Mouse (Mus musculus) neural tube, embryonic 10.5 days (tissue): ENCODE measurements around the gene Olfr643.

Experiments
- DNase-seq: peaks from one replicate; pipeline ENCODE4 v3.0.0-alpha.2; 2017; ENCODE audit warnings: low spot score; ENCODE audit errors: extremely low spot score

Olfr643 gene

DNA sequence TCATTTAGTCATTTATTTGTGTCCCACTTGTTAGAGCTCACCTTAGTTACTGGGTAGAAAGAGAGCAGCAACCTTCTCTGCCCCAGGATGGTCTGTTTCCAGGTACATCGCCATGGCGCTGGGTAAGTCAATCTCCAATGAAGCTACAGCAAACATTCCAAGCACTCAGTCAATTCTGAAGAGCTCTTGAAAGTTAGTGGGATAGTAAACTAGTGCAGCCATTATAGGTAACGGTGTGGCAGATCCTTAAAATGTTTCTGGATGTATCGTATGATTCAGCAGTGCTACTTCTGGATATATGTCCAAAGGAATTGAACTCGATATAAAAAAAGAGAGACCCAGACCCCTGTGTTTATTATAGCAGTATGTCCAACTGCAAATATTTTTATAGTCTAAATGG, at the start of gene Olfr643:
Gene Olfr643 (minus strand): TSS at position 101 of the 400 bp plus-strand sequence.
- no peak for DNase-seq

DNA sequence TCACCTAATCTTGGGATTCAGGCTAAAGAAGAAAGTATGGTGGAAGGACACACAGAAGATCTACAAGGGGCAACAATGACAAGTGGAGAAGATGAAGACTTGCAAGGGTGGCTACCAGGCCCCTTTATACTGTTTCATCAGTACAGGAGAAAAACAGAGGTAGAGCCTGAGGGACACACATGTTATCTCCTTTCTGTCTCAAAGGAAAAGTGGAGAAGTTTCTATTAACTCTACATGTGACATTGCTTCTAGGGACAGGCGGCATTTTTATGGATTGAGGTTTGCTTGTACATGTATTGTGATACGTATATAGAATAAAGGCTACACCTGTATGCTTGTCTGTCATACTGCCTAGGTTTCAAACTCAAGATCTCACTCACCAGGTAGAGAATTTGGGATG, 46.1 kb upstream of the Olfr643 start, which contains the start of gene Olfr648:
Gene Olfr648 (minus strand): TSS at position 101 of the 400 bp plus-strand sequence.
- no peak for DNase-seq

DNA sequence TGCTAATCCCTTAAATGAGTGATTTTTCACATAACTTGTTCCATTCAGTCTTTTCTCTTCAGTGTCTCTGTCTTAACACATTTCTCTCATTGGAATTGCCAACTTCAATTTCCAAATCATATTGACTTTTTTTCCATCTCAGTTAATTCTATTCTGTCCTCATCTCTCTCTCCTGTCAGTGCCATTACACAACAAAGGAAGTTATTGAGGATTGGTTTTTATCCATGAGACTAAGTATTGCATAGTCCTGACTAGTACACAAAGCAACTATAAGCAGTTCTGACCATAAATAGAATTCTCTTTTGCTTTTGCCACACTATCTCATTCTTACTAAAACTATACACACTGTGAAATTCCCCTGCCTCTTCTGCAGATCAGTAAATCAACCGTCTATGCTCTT, 41.9 kb upstream of the Olfr643 start:
- no peak for DNase-seq

DNA sequence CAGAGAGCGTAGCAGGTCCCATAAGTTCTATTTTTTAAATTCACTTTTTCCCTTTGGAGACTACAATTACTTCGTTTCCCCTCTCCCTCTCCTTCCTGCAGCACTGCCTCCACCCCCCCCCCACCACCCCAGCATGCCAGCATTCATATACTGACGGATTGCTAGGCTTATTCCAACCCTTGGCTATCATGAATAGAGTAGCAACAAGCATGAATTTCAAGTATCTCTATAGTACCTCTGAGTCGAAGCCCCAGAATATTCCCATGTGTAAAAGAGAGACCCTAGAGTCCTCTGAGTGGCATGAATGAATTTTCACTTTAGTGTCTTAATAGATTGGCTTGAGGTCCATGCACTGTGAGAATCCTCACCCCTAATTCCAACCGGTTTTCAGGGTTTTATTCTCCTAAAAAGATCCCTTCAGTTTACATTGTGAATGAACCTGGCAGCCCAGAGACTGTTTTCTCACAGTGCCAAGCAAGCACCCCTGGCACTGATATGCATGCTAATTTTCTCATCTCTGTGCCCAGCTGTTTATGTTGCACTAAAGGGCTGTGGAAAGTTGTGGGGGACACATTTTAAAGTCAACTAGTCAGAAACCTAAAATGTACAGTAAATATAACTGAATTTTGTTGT, 41.3 kb upstream of the Olfr643 start:
- no peak for DNase-seq

DNA sequence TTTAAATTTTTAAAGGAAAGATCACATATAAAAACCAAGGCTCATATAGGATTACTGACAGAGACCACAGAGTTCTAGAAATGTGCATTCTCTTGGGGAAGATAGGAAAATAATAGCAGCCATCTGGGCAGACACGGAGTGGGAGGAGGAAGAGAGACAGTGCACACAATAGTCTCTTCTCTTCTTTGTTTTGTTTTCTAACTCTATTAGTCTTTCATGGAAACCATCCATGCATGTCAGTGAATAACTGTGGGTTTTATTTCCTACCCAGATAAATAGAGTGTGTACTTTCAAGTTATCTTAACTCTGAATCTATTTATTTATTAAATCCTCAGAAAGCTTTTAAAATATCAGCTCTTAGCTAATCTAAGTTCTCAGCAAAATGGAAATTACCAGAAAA, 37.9 kb upstream of the Olfr643 start:
- no peak for DNase-seq

DNA sequence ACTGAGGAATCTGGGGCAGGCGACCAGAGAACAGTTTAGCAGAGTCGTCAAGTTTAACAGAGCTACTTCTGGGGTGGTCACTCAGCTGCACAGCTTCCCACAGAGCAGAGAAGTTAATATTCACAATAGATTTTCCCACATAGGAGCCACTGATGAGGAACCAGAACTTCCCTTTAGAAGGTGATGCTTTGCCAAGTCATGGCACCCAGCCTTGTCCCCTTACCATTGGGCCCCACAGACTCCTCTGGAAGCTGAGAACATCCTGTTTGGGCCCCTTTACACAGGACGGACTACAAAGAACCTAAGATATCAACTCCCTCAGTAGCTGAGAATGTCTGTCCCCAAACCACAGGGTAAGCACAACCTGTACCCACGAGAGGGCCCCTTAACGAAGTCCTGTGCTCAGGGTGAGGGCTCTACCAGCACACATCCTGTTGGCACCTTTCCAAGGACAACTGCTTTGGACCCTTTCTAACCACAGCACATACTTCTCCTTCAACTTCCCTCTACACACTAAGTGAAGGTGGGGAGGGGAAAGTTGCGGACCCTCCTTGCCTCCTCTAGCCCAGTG, 32.5 kb upstream of the Olfr643 start:
- DNase-seq: no peak

DNA sequence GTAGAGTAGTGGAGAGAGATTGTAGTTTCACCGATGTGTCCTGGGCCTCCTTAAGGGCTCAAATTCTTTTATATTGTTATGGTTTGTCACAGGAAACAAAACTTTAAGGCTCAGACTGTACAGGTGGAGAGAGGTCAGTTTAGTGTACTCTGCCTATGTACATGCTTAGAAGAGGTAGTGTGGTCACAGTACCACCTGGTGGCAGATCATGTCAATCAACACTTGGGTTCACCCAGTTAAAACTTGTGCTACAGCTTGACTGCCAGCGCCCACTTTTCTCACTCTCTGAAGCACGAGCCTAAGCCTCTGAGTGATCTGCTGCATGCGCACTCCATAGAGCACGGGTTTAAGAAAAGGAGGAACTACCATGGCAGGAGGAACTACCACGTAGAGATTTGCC, 29.9 kb upstream of the Olfr643 start:
- no peak for DNase-seq

DNA sequence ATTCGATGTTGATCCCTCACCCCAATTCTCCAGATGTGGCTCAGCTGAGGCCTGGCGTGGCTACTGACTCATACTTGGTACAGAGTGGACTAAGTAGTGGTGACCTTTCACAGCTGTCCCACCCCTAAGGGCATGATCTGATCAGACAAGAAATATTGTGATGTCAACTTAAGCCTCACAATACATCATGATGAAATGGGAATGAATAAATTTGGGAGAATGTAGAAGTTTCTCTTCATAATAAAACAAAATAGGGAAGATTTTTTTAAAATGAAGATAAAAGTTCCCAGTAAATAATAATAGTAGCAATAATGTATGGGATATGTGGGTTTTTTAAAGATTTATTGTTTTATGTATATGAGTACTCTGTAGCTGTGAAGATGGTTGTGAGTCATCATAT, 13.3 kb upstream of the Olfr643 start, which contains the start of gene Ubqlnl:
Gene Ubqlnl (minus strand): TSS at position 101 of the 400 bp plus-strand sequence.
- no peak for DNase-seq

DNA sequence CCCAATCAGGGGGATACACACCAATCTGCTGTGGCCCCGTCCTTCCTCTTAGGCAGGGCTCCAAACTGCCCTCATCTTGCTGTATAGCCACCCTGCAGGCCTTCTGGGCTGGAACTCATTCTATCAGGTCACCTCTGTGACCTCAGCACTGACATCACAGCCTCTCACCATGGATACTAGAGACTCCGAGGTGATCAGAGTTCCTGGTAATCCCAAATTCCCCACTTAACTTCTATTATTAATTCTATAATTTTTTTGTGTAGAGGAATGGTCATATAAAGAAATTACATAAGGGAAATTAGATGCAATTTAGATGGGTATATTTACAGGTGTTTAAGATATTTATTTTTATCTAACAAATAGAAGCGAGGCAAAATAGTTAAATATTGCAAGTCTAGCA, 6.0 kb upstream of the Olfr643 start, which contains the start of gene Ubqln3:
Gene Ubqln3 (minus strand): TSS at position 101 of the 400 bp plus-strand sequence.
- no peak for DNase-seq

DNA sequence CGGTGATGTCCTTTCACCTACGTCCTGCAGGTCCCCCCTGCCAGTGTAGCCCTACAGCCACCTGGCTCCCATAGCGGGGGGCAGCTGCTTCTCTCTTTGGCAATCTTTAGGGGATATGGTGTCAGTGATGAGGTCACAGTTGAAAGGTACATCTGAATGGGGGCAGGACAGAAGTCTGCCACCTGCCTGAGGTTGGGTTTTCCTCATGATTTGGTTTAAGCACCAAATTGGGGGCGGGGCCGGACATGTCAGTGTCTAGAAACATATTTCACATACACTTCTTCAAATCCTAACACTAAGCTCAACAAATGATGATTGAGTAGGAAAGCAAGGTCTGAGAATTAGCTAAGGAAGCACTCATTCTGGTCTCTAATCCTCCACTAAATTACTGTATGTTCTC, 7.5 kb downstream of the Olfr643 start, which contains the start of gene Ubqln5:
Gene Ubqln5 (minus strand): TSS at position 101 of the 400 bp plus-strand sequence.
- no peak for DNase-seq

DNA sequence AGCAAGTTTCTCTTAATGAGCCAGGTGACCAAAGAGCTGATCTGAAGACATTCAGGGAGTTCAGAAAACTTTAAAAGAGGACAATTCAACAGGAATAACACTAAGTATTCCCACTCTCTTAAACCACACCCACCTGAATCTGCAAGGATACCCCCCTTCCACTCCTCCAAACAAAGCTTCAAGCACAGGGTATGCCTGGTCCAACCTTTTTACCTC, 32.5 kb downstream of the Olfr643 start, which contains the start of gene Olfr646:
Gene Olfr646 (plus strand): TSS at position 117 of the 216 bp plus-strand sequence.
- DNase-seq: no peak

DNA sequence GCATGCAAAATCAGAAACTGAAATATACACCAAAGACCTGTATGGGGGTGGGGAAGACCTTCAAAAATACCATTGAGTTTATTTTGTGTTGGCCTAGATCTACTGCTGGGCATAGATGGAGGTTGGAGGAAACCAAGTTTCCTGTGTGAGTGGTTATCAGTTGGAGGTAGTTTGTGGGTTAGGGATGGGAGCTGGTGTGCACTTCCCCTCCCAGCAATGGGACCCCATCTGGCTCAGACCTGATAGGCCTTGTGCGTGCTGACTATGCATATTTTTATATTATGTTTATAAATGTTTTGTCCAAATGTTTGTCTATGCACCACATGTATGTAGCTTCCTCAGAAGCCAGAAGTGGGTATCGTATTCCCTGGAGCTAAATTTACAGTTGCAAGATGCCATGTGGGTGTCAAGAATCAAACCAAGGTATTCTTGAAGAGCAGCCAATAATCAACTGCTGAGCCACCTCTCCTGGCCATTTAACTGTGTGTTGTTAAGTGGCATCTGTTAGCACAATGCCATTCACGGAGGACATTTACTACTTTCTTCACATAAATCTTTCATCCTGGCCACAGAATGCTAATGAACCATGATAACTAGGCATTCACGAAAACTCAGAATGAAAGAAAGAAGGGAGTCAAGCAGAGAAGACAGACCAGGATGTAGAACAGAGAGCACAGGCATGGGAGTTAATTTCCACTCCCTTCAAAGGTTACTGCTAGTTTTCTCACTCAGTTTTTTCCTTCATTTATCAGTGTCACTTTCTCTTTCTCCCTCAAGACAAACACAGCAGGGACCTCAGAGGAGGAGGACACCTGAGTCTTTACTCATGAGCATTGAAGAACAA, 33.1 kb downstream of the Olfr643 start:
- DNase-seq: no peak

DNA sequence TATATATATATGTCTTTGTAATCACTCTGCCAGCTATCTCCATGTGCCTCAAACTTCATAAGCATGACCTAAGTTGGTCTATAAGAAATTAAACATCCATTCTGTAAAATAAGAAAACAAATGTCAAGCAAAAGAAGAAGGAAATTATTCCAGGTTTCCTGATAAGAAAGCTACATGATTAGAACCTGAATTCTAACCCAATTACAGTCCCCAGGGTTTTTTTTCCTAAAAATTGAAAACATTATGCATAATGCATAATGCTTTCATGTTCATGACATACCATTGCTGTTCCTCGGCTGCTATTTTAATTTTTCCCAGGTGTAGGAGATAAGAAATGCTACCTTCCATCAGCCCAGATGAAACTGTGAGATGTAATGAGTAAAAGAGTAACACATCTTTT, 51.8 kb downstream of the Olfr643 start, which contains the start of gene Olfr645:
Gene Olfr645 (minus strand): TSS at position 101 of the 400 bp plus-strand sequence.
- DNase-seq: no peak

DNA sequence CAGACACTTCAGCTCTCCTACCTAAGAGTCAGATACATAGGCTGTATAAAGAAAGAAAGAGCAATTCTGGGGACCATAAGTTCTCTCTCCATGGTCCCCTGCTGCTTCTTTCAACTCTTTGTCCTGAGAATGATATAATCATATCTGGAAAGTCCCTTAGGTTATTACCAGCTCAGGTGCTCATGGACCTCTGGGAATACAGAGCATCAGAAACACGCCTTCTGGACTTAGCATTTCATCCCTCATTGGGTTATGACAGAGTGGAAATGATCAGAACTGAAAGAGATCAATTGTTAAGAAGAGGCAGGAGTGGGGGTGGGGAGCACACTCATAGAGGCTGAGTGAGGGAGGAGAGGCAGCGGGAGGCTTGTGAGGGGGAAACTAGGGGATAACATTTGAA, 65.4 kb downstream of the Olfr643 start, which contains the start of gene Olfr644:
Gene Olfr644 (minus strand): TSS at position 101 of the 400 bp plus-strand sequence.
- DNase-seq: no peak

DNA sequence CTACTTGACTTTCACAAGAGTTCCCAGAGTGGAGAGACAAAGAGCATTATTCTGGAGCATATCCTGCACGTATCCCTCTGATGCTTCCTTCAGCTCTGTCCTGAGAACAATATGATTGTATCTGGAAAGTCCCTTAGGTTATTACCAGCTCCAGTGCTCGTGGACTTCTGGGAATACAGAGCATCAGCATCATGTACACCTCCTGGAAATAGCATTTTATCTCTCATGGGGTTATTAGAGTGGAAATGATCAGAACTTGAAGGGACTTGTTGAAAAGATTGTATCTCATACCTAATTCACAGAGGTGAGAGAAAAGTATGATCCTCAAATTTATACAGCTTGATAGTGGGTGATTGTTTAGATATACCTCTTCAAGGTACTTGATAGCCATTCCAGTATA, 75.9 kb downstream of the Olfr643 start, which contains the start of gene 4930516K23Rik:
Gene 4930516K23Rik (minus strand): TSS at position 101 of the 400 bp plus-strand sequence.
- no peak for DNase-seq

DNA sequence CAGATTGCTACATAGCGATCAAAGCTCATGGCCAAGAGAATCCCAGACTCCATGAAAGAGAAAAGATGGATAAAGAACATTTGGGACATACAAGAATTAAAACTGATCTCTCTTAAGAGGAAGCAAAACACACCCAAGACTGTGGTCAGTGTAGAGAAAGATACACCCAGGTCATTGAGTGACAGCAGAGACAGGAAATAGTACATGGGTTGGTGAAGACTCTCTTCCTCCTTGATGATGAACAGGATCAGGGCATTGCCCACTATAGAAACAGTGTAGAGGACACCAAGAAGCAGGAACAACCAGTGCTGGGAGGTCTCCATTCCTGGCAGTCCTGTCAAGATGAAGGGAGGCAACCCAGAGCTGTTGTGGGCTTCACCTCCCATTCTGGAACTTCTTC, 78.0 kb downstream of the Olfr643 start:
- DNase-seq: no peak

DNA sequence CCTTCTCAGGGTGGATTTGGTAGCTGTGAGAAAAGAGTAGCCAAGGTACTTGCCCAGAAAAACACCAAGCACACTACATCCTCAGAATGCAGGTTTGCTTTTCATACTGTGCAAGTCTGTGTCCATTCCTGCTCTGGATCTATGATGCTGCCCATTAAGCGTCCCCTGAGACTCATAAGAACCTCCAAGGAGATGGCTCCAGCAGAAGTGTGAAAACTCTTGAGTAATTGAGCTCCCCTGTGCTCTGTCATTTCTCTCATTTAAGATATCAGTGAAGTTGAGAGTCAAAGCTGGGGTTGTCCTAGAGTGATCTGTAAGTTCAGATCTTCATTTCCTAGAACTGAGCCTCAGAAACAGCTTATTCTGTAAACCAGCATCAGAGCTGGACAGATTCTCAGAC, 84.6 kb downstream of the Olfr643 start, which contains the start of gene Olfr642:
Gene Olfr642 (minus strand): TSS at position 101 of the 400 bp plus-strand sequence.
- DNase-seq: no peak

DNA sequence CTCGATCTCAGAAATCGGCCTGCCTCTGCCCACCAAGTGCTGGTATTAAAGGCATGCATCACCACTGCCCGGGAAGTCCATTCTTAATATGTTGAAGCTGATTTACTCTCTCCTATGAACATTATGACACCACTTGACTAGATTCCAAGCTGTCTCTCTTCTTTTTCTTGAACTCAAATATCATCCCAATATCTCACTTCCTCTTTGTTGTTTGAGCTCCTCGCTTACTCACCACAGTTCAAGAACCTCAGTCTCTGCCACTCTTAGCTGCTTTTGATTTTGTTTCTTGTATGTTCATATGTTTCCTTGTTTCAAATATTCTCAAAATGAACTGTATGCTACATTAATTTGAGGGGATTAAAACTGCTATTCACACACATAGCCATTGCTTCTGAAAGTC, 86.5 kb downstream of the Olfr643 start:
- no peak for DNase-seq

DNA sequence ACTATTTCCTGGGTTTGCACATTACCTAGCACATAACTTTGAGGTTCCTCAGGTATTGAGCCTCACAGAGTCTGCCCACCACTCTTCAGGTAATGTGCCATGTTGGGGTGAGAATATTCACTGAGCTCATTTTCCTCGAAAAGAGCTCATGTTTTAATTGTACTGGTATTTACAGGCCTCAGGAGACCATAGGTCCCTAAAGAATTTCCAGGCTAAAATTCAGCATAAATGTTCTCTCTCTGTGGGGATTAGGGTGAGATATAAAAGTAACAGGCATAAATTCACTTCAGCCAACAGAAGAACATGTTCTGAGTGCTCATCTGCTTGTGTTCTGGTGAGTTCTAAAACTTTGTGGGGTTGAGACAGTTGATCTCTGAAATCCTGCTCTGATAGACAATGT, 102.1 kb downstream of the Olfr643 start, which contains the start of gene Olfr641:
Gene Olfr641 (plus strand): TSS at position 301 of the 400 bp plus-strand sequence.
- no peak for DNase-seq

DNA sequence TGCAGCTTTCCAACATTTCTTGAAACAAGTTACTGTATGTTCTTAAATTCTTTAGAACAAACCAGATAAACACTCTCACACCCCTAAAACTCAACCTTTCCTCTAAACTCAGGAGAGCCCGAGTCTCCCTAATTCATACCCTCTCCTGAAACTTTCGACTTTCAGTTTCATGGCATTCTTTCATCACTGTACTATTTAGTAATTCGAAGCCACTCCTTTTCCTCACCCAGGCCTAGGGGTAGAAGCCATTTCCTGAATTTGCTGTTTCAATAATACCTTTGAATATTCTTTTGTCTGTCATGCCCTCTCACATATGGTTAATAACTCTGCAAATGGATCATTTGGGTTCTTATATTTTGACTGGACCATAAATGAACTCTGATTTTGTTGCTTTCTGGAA, 110.2 kb downstream of the Olfr643 start:
- no peak for DNase-seq

DNA sequence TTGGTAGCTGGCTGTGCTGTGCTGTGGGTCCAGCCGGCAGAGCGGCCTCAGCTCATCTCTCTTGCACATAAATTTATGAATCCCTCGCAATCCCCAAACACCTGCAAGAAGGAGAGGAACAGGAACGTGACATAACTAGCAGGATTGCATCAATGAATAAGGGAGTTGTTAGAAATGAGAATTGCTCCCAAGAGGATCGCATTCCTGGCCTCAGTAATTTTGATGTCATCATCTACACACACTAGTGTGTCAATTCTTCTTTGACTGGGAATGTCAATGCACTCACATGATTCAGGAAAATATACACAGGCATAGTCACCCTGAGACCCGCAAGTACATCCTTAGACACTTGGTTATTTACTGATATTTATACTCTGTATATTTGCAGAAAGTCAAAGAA, 111.7 kb downstream of the Olfr643 start, which contains the start of gene Olfr640:
Gene Olfr640 (minus strand): TSS at position 101 of the 400 bp plus-strand sequence.
- DNase-seq: no peak

DNA sequence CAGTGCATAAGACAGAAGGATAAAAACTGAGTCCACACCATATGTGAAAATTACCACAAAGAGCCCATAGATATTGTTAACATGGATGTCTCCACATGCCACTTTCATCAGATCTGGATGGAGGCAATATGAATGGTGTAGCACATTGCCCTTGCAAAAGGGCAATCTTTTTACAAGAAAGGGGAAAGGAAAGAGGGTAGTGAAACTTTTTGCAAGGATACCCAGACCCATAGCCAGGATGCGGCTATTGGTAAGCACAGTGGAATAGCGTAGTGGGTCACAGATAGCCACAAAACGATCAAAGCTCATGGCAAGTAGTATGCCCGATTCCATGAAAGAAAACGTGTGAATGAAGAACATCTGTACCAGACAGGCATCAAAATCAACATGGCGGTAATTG, 115.6 kb downstream of the Olfr643 start:
- DNase-seq: no peak
